In the genomic region with DNA sequence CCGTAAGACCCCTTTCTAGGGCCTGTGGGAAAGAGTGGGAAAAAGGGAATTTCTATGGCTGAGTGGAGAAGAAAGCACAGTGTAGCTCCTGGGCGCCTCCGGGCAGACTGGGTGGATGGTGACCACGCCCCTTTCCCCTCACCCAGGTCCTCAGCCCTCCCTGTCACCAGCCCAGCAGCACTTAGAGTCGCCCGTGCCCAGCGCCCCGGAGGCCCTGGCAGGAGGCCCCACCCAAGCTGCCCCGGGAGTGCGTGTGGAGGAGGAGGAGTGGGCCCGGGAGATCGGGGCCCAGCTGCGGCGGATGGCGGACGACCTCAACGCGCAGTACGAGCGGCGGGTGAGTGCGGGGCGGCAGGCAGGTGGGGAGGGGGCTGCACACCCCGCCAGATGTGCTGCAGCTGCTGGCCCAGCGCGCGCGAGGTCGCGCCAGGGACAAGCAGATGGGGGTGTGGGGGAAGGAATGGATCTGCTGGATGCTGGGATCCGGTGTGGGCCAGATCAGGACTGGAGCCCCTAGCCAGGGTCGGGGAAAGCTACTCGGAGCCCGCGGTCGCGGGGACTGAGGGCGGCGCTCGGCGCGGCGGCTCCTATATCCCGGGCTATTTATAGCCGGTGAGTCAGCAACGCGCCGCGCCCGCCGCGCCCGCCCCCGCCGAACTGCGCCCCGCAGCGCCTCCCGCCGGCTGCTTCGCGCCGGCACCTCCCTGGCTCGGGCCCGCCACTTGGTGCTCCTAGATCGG, we compare ENCODE assay signal across 8 mouse cellular contexts. TPM values are rescaled to one million over a fixed set of nuclear protein-coding genes. Genes with fewer than 3 reads are reported as not detected.
DNase-seq lines count a peak whose midpoint lies in the region; ATAC-seq and TF ChIP-seq lines count a peak whose summit lies in the region.

No protein-coding gene starts in this region.

- peak overlapping the region; percentile 100 for H3K4me3 ChIP-seq in E14TG2a.4 (replicated peaks; ENCODE audit: low read length)
- H3K4me3 ChIP-seq in forebrain, embryonic 12.5 days (replicated peaks), result peak overlapping the region; percentile 58
- H3K4me3 ChIP-seq in heart, postnatal 0 days (ENCODE audit: low read depth, low read length), result peak overlapping the region; percentile 75
- H3K4me3 ChIP-seq in lung, adult 2 months (replicated peaks; ENCODE audit: extremely low read depth, low read depth, low read length), result peak overlapping the region; percentile 89
- peak overlapping the region; percentile 56 for H3K4me3 ChIP-seq in neural tube, embryonic 14.5 days (ENCODE audit: low read depth, low read length)

- H3K27me3 ChIP-seq in E14TG2a.4 (ENCODE audit: insufficient read depth, low read length), result peaks cover 15% of the 10 kb centered on the region
- H3K27me3 ChIP-seq in forebrain, embryonic 12.5 days, result peaks cover 24% of the 10 kb centered on the region
- H3K27me3 ChIP-seq in heart, postnatal 0 days (ENCODE audit: control insufficient read depth, insufficient read depth, low read length), result no peaks in the 10 kb centered on the region
- peaks cover 2% of the 10 kb centered on the region; the same call in 1 of the 2 replicates for H3K27me3 ChIP-seq in neural tube, embryonic 14.5 days (ENCODE audit: control insufficient read depth, insufficient read depth, low read length)

- TF ChIP-seq POLR2A in lung, adult 2 months (IDR thresholded peaks at IDR 0.05; ENCODE audit: borderline replicate concordance, extremely low read depth, low read depth, low read length), result peak; percentile 99

- H3K27ac ChIP-seq in forebrain, embryonic 12.5 days, result peak overlapping the region; percentile 94
- peak overlapping the region; percentile 99 for H3K27ac ChIP-seq in heart, postnatal 0 days (ENCODE audit: low read depth)
- H3K27ac ChIP-seq in neural tube, embryonic 14.5 days (ENCODE audit: low read depth, low read length), result peak overlapping the region; percentile 96

- peak; percentile 56 for TF ChIP-seq EP300 in heart, postnatal 0 days (IDR thresholded peaks at IDR 0.05; ENCODE audit: low read depth)

- no peaks in the 10 kb centered on the region for H3K9me3 ChIP-seq in E14TG2a.4 (ENCODE audit: low read length)
- H3K9me3 ChIP-seq in forebrain, embryonic 12.5 days, result no peaks in the 10 kb centered on the region
- no peaks in the 10 kb centered on the region for H3K9me3 ChIP-seq in heart, postnatal 0 days (replicated peaks; ENCODE audit: control insufficient read depth, low read length)
- H3K9me3 ChIP-seq in neural tube, embryonic 14.5 days (ENCODE audit: control insufficient read depth, low read length), result no peaks in the 10 kb centered on the region

- peak overlapping the region; percentile 93 for H3K4me2 ChIP-seq in forebrain, embryonic 12.5 days
- H3K4me2 ChIP-seq in heart, postnatal 0 days (ENCODE audit: low read depth, low read length), result peak overlapping the region; percentile 82
- H3K4me2 ChIP-seq in neural tube, embryonic 14.5 days (ENCODE audit: low read depth, low read length), result peak overlapping the region; percentile 98

- DNase-seq in c-Kit-positive CD71-positive TER-119-negative erythroid progenitor cells, embryonic 14.5 days (ENCODE audit: low read depth), result peak; percentile 63
- peak; percentile 88 for DNase-seq in heart, postnatal 0 days (ENCODE audit: low spot score)
- DNase-seq in kidney, postnatal 36 days, result peak; percentile 74 to 86
- DNase-seq in lung, adult 2 months, result peak; percentile 86
- DNase-seq in testis, postnatal 14 days (ENCODE audit: low spot score), result peak; percentile 72

- under 1% methylated on average over 52 of the region's 66 CpGs for WGBS in forebrain, embryonic 12.5 days
- 2% methylated on average over 52 of the region's 66 CpGs for WGBS in heart, postnatal 0 days
- under 1% methylated on average over 66 of the region's 66 CpGs for WGBS in lung, adult 2 months
- under 1% methylated on average over 62 of the region's 66 CpGs for WGBS in neural tube, embryonic 14.5 days

- peak overlapping the region; percentile 80 for H3K9ac ChIP-seq in forebrain, embryonic 12.5 days
- H3K9ac ChIP-seq in heart, postnatal 0 days (replicated peaks; ENCODE audit: low read depth, low read length), result peak overlapping the region; percentile 75
- H3K9ac ChIP-seq in neural tube, embryonic 14.5 days (replicated peaks; ENCODE audit: low read depth, low read length), result peak overlapping the region; percentile 89

- peak; percentile 74 for ATAC-seq in forebrain, embryonic 12.5 days (ENCODE audit: low FRiP score)
- ATAC-seq in heart, postnatal 0 days (ENCODE audit: insufficient read depth, low read depth), result peak; percentile 78
- peak; percentile 70 for ATAC-seq in neural tube, embryonic 14.5 days (ENCODE audit: low read depth)

- no peak for TF ChIP-seq CTCF in E14TG2a.4 (conservative IDR thresholded peaks at IDR 0.05; ENCODE audit: low read length)
- peak; percentile 25 for TF ChIP-seq CTCF in heart, postnatal 0 days (IDR thresholded peaks at IDR 0.05; ENCODE audit: low read depth)
- TF ChIP-seq CTCF in lung, adult 2 months (IDR thresholded peaks at IDR 0.05; ENCODE audit: insufficient read depth, low read length), result no peak

- H3K36me3 ChIP-seq in E14TG2a.4 (ENCODE audit: insufficient read depth, low read length), result peaks cover 39% of the 10 kb centered on the region
- H3K36me3 ChIP-seq in forebrain, embryonic 12.5 days (replicated peaks), result peaks cover 8% of the 10 kb centered on the region; the same call in 1 of the 2 replicates
- H3K36me3 ChIP-seq in heart, postnatal 0 days (replicated peaks; ENCODE audit: control insufficient read depth, insufficient read depth, low read length), result peaks cover 11% of the 10 kb centered on the region
- no peaks in the 10 kb centered on the region for H3K36me3 ChIP-seq in neural tube, embryonic 14.5 days (ENCODE audit: control insufficient read depth, insufficient read depth, low read length)

- H3K4me1 ChIP-seq in E14TG2a.4 (replicated peaks; ENCODE audit: low read depth, low read length), result peaks cover 61% of the 10 kb centered on the region
- peaks cover 59% of the 10 kb centered on the region for H3K4me1 ChIP-seq in forebrain, embryonic 12.5 days
- H3K4me1 ChIP-seq in heart, postnatal 0 days (ENCODE audit: control insufficient read depth, insufficient read depth), result peaks cover 7% of the 10 kb centered on the region; the same call in 1 of the 2 replicates
- H3K4me1 ChIP-seq in lung, adult 2 months (ENCODE audit: control insufficient read depth, insufficient read depth, low read length), result peaks cover 17% of the 10 kb centered on the region
- peaks cover 21% of the 10 kb centered on the region; the same call in 1 of the 2 replicates for H3K4me1 ChIP-seq in neural tube, embryonic 14.5 days (ENCODE audit: control insufficient read depth, insufficient read depth, low read length)

RNA-seq across cellular contexts. Expression of a gene that starts 5.5 kb away (rescaled TPM):
- 12.8 and 14.6 TPM in 2 replicates for polyA plus RNA-seq in forebrain, embryonic 12.5 days (2016; fragmentation: Nextera tagmentation; extraction: Ambion mirVana)
- total RNA-seq in heart, postnatal 0 days (2014; rRNA removed; ENCODE audit: low replicate concordance), result 7.3 and 14.6 TPM in 2 replicates
- 5.6 and 6.6 TPM in 2 replicates for polyA plus RNA-seq in heart, postnatal 0 days (2015; fragmentation: Nextera tagmentation; extraction: Ambion mirVana)
- 31.8 and 48.2 TPM in 2 replicates for polyA plus RNA-seq in lung, adult 2 months (2012; rRNA removed)
- 13.7 and 19.7 TPM in 2 replicates for polyA plus RNA-seq in neural tube, embryonic 14.5 days (2014; fragmentation: Nextera tagmentation; extraction: Ambion mirVana)

RNA-seq across cellular contexts. Expression of a gene that starts 27.1 kb away (rescaled TPM):
- 42.3 and 44.6 TPM in 2 replicates for polyA plus RNA-seq in forebrain, embryonic 12.5 days (2016; fragmentation: Nextera tagmentation; extraction: Ambion mirVana)
- 5.7 and 43.7 TPM in 2 replicates for total RNA-seq in heart, postnatal 0 days (2014; rRNA removed; ENCODE audit: low replicate concordance)
- 4.7 and 7.2 TPM in 2 replicates for polyA plus RNA-seq in heart, postnatal 0 days (2015; fragmentation: Nextera tagmentation; extraction: Ambion mirVana)
- 31.2 and 47.3 TPM in 2 replicates for polyA plus RNA-seq in lung, adult 2 months (2012; rRNA removed)
- polyA plus RNA-seq in neural tube, embryonic 14.5 days (2014; fragmentation: Nextera tagmentation; extraction: Ambion mirVana), result 14.8 and 15.8 TPM in 2 replicates

RNA-seq across cellular contexts. Expression of a gene that starts 40.2 kb away (rescaled TPM):
- polyA plus RNA-seq in forebrain, embryonic 12.5 days (2016; fragmentation: Nextera tagmentation; extraction: Ambion mirVana), result 13.4 and 14.5 TPM in 2 replicates
- total RNA-seq in heart, postnatal 0 days (2014; rRNA removed; ENCODE audit: low replicate concordance), result 9.8 and 10.7 TPM in 2 replicates
- 7.7 and 9.6 TPM in 2 replicates for polyA plus RNA-seq in heart, postnatal 0 days (2015; fragmentation: Nextera tagmentation; extraction: Ambion mirVana)
- 54.0 and 76.4 TPM in 2 replicates for polyA plus RNA-seq in lung, adult 2 months (2012; rRNA removed)
- polyA plus RNA-seq in neural tube, embryonic 14.5 days (2014; fragmentation: Nextera tagmentation; extraction: Ambion mirVana), result 45.1 and 58.6 TPM in 2 replicates

RNA-seq across cellular contexts. Expression of a gene that starts 54.3 kb away (rescaled TPM):
- polyA plus RNA-seq in forebrain, embryonic 12.5 days (2016; fragmentation: Nextera tagmentation; extraction: Ambion mirVana), result 0.70 and 0.73 TPM in 2 replicates
- 2.0 and 3.3 TPM in 2 replicates for total RNA-seq in heart, postnatal 0 days (2014; rRNA removed; ENCODE audit: low replicate concordance)
- 1.9 and 2.2 TPM in 2 replicates for polyA plus RNA-seq in heart, postnatal 0 days (2015; fragmentation: Nextera tagmentation; extraction: Ambion mirVana)
- 36.1 and 39.2 TPM in 2 replicates for polyA plus RNA-seq in lung, adult 2 months (2012; rRNA removed)
- 0.83 and 2.6 TPM in 2 replicates for polyA plus RNA-seq in neural tube, embryonic 14.5 days (2014; fragmentation: Nextera tagmentation; extraction: Ambion mirVana)

Comparison
In these comparisons a context has a peak if more than half of its experiments do, and no peak if none do; other contexts are left out.
1. Peak in every context shown above with its lines: DNase-seq, ATAC-seq, H3K4me3 ChIP-seq and H3K27ac ChIP-seq.